8 mouse cellular contexts compared by ENCODE assay signal in the genomic region with DNA sequence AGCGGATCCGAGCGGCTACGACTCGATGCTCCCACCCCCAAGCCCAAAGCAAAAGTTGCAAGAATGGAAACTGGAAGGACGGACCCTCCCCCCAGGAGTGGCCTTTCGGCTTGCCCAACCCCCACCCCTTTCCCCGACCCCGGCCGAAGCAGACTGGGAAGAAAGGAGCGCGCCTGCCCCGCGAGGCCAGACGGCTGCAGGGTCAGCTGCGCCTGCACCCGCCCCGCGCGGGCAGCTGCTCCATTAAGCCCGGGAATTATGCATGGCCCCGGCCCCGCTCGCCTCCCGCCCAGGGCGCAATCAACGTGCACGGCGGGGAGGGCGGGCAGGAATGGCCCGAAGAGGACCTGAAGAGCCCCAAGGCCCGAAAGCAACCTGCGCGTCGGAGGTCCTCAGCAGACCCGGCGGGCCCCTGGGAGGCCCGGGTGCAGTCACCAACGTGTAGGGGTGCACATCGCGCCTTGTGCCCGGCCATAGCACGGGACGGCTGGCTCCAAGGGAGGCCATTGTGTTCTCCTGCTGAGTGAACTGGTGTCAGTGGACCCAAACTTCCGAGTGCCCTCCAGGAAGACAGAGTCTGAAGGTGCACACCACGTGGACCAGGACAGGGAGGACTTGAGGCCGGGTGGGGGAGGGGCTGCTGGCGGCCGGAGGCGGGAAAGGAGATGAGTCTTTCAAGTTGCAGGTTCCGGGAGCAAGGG. TPM values are rescaled to one million over a fixed set of nuclear protein-coding genes. Genes with fewer than 3 reads are reported as not detected.
DNase-seq lines count a peak whose midpoint lies in the region; ATAC-seq lines count a peak whose summit lies in the region.

No protein-coding gene starts in this region.

- H3K36me3 ChIP-seq in forebrain, embryonic 14.5 days (ENCODE audit: control insufficient read depth, insufficient read depth, low read length) = 0 out of 2 replicates have a peak, but pooled peaks cover 3% of the 10 kb centered on the region
- no peaks in the 10 kb centered on the region for H3K36me3 ChIP-seq in kidney, embryonic 14.5 days (ENCODE audit: control insufficient read depth, insufficient read depth, low read length)
- H3K36me3 ChIP-seq in midbrain, embryonic 14.5 days (ENCODE audit: control insufficient read depth, insufficient read depth, low read length) = no peaks in the 10 kb centered on the region

- H3K9me3 ChIP-seq in forebrain, embryonic 14.5 days (replicated peaks; ENCODE audit: control insufficient read depth, low read length) = no peaks in the 10 kb centered on the region
- no peaks in the 10 kb centered on the region for H3K9me3 ChIP-seq in kidney, embryonic 14.5 days (ENCODE audit: control insufficient read depth, low read length)
- H3K9me3 ChIP-seq in midbrain, embryonic 14.5 days (ENCODE audit: control insufficient read depth, low read length) = no peaks in the 10 kb centered on the region

- DNase-seq in ovary, postnatal 36 days (ENCODE audit: low spot score) = peak; percentile 39
- DNase-seq in ovary, postnatal 10 days (ENCODE audit: low spot score) = no peak
- DNase-seq in forebrain, embryonic 14.5 days (ENCODE audit: low spot score) = peak; percentile 67
- peak; percentile 77 for DNase-seq in midbrain, embryonic 14.5 days
- DNase-seq in urinary bladder, postnatal 25 days (ENCODE audit: low spot score) = no peak
- no peak for DNase-seq in ovary, adult 18-20 months (ENCODE audit: low spot score)
- DNase-seq in c-Kit-positive CD71-positive TER-119-positive erythroid progenitor cells, embryonic 14.5 days (ENCODE audit: low spot score) = no peak

- peak overlapping the region; percentile 79 for H3K27ac ChIP-seq in forebrain, embryonic 14.5 days (ENCODE audit: low read depth, low read length)
- H3K27ac ChIP-seq in kidney, embryonic 14.5 days (ENCODE audit: low read depth, low read length) = peak overlapping the region; percentile 95
- H3K27ac ChIP-seq in midbrain, embryonic 14.5 days (replicated peaks; ENCODE audit: low read depth, low read length) = peak overlapping the region; percentile 70

- H3K27me3 ChIP-seq in forebrain, embryonic 14.5 days (replicated peaks; ENCODE audit: control insufficient read depth, insufficient read depth, low read length) = no peaks in the 10 kb centered on the region
- no peaks in the 10 kb centered on the region for H3K27me3 ChIP-seq in kidney, embryonic 14.5 days (ENCODE audit: control insufficient read depth, insufficient read depth, low read length)
- no peaks in the 10 kb centered on the region; the same call in 1 of the 2 replicates for H3K27me3 ChIP-seq in midbrain, embryonic 14.5 days (ENCODE audit: control insufficient read depth, insufficient read depth, low read length)

- 1% methylated on average over 51 of the region's 51 CpGs for WGBS in forebrain, embryonic 14.5 days
- WGBS in kidney, embryonic 14.5 days = 2% methylated on average over 50 of the region's 51 CpGs
- WGBS in midbrain, embryonic 14.5 days = under 1% methylated on average over 51 of the region's 51 CpGs

- H3K9ac ChIP-seq in forebrain, embryonic 14.5 days (ENCODE audit: low read length) = peak overlapping the region; percentile 67
- H3K9ac ChIP-seq in kidney, embryonic 14.5 days (ENCODE audit: low read depth, low read length) = peak overlapping the region; percentile 65
- peak overlapping the region; percentile 41 for H3K9ac ChIP-seq in midbrain, embryonic 14.5 days (replicated peaks; ENCODE audit: low read length)

- peak overlapping the region; percentile 73 for H3K4me2 ChIP-seq in forebrain, embryonic 14.5 days (ENCODE audit: low read length)
- peak overlapping the region; percentile 78 for H3K4me2 ChIP-seq in kidney, embryonic 14.5 days (replicated peaks; ENCODE audit: low read depth, low read length)
- peak overlapping the region; percentile 74 for H3K4me2 ChIP-seq in midbrain, embryonic 14.5 days (ENCODE audit: low read length)

- peaks cover 72% of the 10 kb centered on the region for H3K4me1 ChIP-seq in forebrain, embryonic 14.5 days (ENCODE audit: control insufficient read depth, insufficient read depth, low read length)
- H3K4me1 ChIP-seq in kidney, embryonic 14.5 days (ENCODE audit: control insufficient read depth, insufficient read depth, low read length) = peaks cover 52% of the 10 kb centered on the region
- H3K4me1 ChIP-seq in midbrain, embryonic 14.5 days (ENCODE audit: control insufficient read depth, insufficient read depth, low read length) = peaks cover 67% of the 10 kb centered on the region

- peak; percentile 60 for ATAC-seq in forebrain, embryonic 14.5 days
- peak; percentile 76 for ATAC-seq in kidney, embryonic 14.5 days (ENCODE audit: low FRiP score, low TSS enrichment)
- ATAC-seq in midbrain, embryonic 14.5 days (ENCODE audit: low FRiP score, low TSS enrichment) = peak; percentile 75

- H3K4me3 ChIP-seq in forebrain, embryonic 14.5 days (ENCODE audit: low read depth, low read length) = peak overlapping the region; percentile 32
- H3K4me3 ChIP-seq in kidney, embryonic 14.5 days (ENCODE audit: low read length) = peak overlapping the region; percentile 40
- peak overlapping the region; percentile 32 for H3K4me3 ChIP-seq in midbrain, embryonic 14.5 days (replicated peaks; ENCODE audit: low read depth, low read length)

RNA-seq across cellular contexts. Expression of a gene that starts 23.0 kb away (rescaled TPM):
- polyA plus RNA-seq in forebrain, embryonic 14.5 days (2014; fragmentation: Nextera tagmentation; extraction: Ambion mirVana) = 76.7 and 86.5 TPM in 2 replicates
- polyA plus RNA-seq in kidney, embryonic 14.5 days (2014; fragmentation: Nextera tagmentation; extraction: Ambion mirVana) = 3.5 and 5.3 TPM in 2 replicates
- 38.4 and 43.3 TPM in 2 replicates for polyA plus RNA-seq in midbrain, embryonic 14.5 days (2014; fragmentation: Nextera tagmentation; extraction: Ambion mirVana)

Comparison
In these comparisons a context has a peak if more than half of its experiments do, and no peak if none do; other contexts are left out.
1. DNase-seq: peak in ovary, postnatal 36 days (single experiment), forebrain, embryonic 14.5 days (single experiment) and midbrain, embryonic 14.5 days (single experiment); none in ovary, postnatal 10 days (single experiment), urinary bladder, postnatal 25 days (single experiment), ovary, adult 18-20 months (single experiment) and c-Kit-positive CD71-positive TER-119-positive erythroid progenitor cells, embryonic 14.5 days (single experiment).
2. Peak in every context shown above with its lines, with median percentiles within 50 percentile points of each other: ATAC-seq, H3K27ac ChIP-seq, H3K4me2 ChIP-seq, H3K4me3 ChIP-seq and H3K9ac ChIP-seq.